Mouse (Mus musculus): ENCODE results near the gene Emp1. TPM values are rescaled to one million over a fixed set of nuclear protein-coding genes. Genes with fewer than 3 reads are reported as not detected.

Gene Emp1
- total and polyA plus RNA-seq, 2 experiments = 1.3 to 3.0 TPM

DNA sequence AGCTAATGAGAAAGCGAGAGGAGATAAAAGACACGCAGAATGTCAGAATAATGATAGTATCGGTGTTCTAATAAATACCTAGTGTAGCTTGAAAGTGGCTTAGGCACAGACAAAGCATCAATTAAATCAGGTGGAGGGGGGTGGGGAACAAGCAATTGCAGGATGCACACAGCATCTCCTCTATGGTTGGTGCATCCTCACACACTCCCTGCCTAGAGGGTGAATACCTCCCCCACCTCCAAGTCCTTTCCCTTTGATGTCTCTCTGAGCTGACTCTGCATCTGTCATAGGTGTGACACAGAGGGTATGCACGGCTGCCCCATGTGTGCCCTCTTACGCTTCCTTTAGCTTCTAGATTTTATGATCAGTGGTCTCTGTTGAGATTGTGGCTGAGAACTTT, 13.5 kb downstream of the Emp1 start:
- 88% methylated on average over 5 of the region's 5 CpGs for WGBS
- Histone ChIP-seq H3K4me3 (ENCODE audit: insufficient read depth, low read depth, low read length) (no peak overlapping the region), H3K27ac (replicated peaks; ENCODE audit: insufficient read depth, low read depth, low read length) (no peak overlapping the region), H3K4me1 (ENCODE audit: control insufficient read depth, insufficient read depth, low read length) (no peaks in the 10 kb centered on the region), H3K36me3 (ENCODE audit: control insufficient read depth, insufficient read depth, low read length) (no peaks in the 10 kb centered on the region), H3K79me2 (ENCODE audit: control insufficient read depth, insufficient read depth, low read length) (no peaks in the 10 kb centered on the region), H3K27me3 (ENCODE audit: control insufficient read depth, insufficient read depth, low read length) (peaks cover 2% of the 10 kb centered on the region; the same call in 1 of the 2 replicates), H3K9ac (ENCODE audit: low read depth, low read length) (no peak overlapping the region)
- DNase-seq (ENCODE audit: extremely low read depth, low read depth, low spot score) = no peak
- no peak for TF ChIP-seq CTCF (IDR thresholded peaks at IDR 0.05; ENCODE audit: low read depth, low read length)
- TF ChIP-seq POLR2A (IDR thresholded peaks at IDR 0.05; ENCODE audit: extremely low read depth, insufficient read depth, low read length) = no peak

GRCm38 (mm10) chr6:135376248-135376647, 13.9 kb downstream of the Emp1 start:
- WGBS = 92% methylated on average over 7 of the region's 7 CpGs
- H3K4me3 ChIP-seq (ENCODE audit: insufficient read depth, low read depth, low read length) = no peak overlapping the region
- no peak for DNase-seq (ENCODE audit: extremely low read depth, low read depth, low spot score)

DNA sequence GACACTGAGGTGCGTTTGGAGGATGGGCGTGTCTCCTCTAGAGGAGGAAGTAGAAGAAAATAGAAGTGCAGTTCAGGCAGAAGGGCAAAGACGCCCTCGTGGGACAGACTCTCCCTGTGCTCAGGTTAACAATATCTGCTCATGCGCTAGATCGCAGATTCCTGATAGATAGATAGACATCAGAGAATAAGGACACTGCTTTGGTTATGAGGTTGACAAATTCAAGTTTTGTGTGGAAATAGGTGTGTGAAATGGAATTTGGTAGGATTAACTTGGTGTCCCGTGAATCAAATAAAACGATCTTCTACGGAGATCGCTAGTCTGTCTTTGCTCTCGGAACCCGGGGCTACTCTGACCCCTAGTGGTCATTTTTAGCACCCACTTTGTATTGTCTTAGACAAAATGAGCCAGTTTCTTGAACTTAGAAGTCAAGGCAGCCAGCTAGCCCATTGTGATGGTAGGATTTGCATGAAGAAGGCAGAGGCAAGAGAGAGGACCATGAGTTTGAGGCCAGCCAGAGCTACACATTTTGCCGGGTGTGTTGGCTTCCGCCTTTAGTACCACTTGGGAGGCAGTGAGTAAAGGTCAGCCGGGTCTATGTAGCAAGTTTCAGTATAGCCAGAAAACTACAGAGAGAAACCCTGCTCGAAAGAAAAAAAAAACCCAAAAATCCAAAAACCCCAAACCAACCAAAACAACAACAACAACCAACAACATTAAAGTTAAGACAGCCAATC, 15.4 kb downstream of the Emp1 start:
- no peaks in the 10 kb centered on the region for H3K4me1 ChIP-seq (ENCODE audit: control insufficient read depth, insufficient read depth, low read length)
- 30% methylated on average over 16 of the region's 16 CpGs for WGBS
- no peak overlapping the region for H3K9ac ChIP-seq (ENCODE audit: low read depth, low read length)
- H3K36me3 ChIP-seq (ENCODE audit: control insufficient read depth, insufficient read depth, low read length) = no peaks in the 10 kb centered on the region
- H3K4me3 ChIP-seq (ENCODE audit: insufficient read depth, low read depth, low read length) = no peak overlapping the region
- peak; percentile 30 for DNase-seq (ENCODE audit: extremely low read depth, low read depth, low spot score)
- no peaks in the 10 kb centered on the region for H3K79me2 ChIP-seq (ENCODE audit: control insufficient read depth, insufficient read depth, low read length)
- H3K27me3 ChIP-seq (ENCODE audit: control insufficient read depth, insufficient read depth, low read length) = peaks cover 2% of the 10 kb centered on the region; the same call in 1 of the 2 replicates
- H3K27ac ChIP-seq (replicated peaks; ENCODE audit: insufficient read depth, low read depth, low read length) = no peak overlapping the region
- no peak for TF ChIP-seq POLR2A (IDR thresholded peaks at IDR 0.05; ENCODE audit: extremely low read depth, insufficient read depth, low read length)
- TF ChIP-seq CTCF (IDR thresholded peaks at IDR 0.05; ENCODE audit: low read depth, low read length) = peak; percentile 40; the same call in 1 of the 2 replicates

More at GRCm38 (mm10) chr6:135376248-135376647, 13.9 kb downstream of the Emp1 start:
- H3K36me3 ChIP-seq (ENCODE audit: control insufficient read depth, insufficient read depth, low read length) = no peaks in the 10 kb centered on the region
- H3K27ac ChIP-seq (replicated peaks; ENCODE audit: insufficient read depth, low read depth, low read length) = no peak overlapping the region
- H3K9ac ChIP-seq (ENCODE audit: low read depth, low read length) = no peak overlapping the region
- TF ChIP-seq CTCF (IDR thresholded peaks at IDR 0.05; ENCODE audit: low read depth, low read length) (no peak), POLR2A (IDR thresholded peaks at IDR 0.05; ENCODE audit: extremely low read depth, insufficient read depth, low read length) (no peak)
- peaks cover 2% of the 10 kb centered on the region; the same call in 1 of the 2 replicates for H3K27me3 ChIP-seq (ENCODE audit: control insufficient read depth, insufficient read depth, low read length)
- H3K4me1 ChIP-seq (ENCODE audit: control insufficient read depth, insufficient read depth, low read length) = no peaks in the 10 kb centered on the region
- no peaks in the 10 kb centered on the region for H3K79me2 ChIP-seq (ENCODE audit: control insufficient read depth, insufficient read depth, low read length)

DNA sequence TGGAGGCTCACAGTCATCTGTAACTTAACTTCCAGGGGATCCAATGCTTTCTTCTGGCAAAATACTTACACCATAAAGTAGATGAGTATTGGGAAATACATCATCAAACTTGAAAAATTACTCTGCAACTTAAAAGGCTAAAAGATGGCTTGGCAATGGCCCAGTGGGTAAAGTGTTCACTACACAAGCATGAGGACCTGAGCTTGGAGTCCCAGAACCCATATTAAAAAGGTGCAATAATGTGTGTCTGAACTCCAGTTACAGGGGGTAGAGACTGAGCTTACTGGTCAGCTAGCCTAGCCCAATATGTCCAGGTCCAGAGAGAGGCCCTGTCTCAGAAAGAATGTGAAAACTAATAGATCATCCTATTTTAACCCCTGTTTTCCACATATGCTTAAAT, 21.6 kb downstream of the Emp1 start:
- no peaks in the 10 kb centered on the region for H3K79me2 ChIP-seq (ENCODE audit: control insufficient read depth, insufficient read depth, low read length)
- no peak overlapping the region for H3K27ac ChIP-seq (replicated peaks; ENCODE audit: insufficient read depth, low read depth, low read length)
- no peak for DNase-seq (ENCODE audit: extremely low read depth, low read depth, low spot score)
- no peak overlapping the region for H3K9ac ChIP-seq (ENCODE audit: low read depth, low read length)
- H3K27me3 ChIP-seq (ENCODE audit: control insufficient read depth, insufficient read depth, low read length) = no peaks in the 10 kb centered on the region
- H3K36me3 ChIP-seq (ENCODE audit: control insufficient read depth, insufficient read depth, low read length) = no peaks in the 10 kb centered on the region
- no peaks in the 10 kb centered on the region for H3K4me1 ChIP-seq (ENCODE audit: control insufficient read depth, insufficient read depth, low read length)
- no peak for TF ChIP-seq POLR2A (IDR thresholded peaks at IDR 0.05; ENCODE audit: extremely low read depth, insufficient read depth, low read length)
- no peak for TF ChIP-seq CTCF (IDR thresholded peaks at IDR 0.05; ENCODE audit: low read depth, low read length)
- H3K4me3 ChIP-seq (ENCODE audit: insufficient read depth, low read depth, low read length) = no peak overlapping the region

DNA sequence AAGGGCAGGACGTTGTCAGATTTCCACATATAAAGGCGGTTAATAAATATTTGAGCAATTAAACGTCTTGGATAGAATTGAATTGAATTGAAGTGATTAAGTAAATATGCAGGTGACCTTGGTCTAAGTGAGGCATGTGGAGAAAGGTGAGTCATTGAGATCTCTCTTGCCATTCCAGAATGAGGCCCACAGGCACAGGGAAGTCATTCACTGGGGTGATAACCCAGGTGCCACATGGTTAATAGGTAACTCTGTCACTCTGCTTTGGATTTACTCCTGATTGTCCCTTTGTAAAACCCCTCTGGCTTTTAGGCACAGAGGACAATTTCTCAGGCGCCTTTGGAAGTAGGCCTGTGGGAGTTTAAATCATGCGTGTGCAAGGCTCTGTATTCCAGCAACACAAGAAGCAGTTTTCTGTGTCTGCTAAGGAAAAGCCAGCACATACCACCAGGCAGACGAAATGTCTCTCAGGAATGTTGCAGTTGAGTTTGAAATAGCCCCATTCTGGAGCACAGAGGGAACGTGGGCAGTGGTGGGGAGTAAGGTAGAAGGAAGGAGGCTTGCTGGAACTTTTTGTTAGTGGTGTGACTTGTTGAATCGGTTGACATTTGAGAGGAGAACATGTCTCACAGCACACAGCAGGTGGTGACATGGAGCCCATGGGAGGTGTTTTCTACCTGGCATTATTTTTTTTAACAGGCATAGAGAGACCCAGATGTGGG, 23.6 kb downstream of the Emp1 start:
- Histone ChIP-seq H3K27ac (replicated peaks; ENCODE audit: insufficient read depth, low read depth, low read length) (no peak overlapping the region), H3K4me3 (ENCODE audit: insufficient read depth, low read depth, low read length) (no peak overlapping the region), H3K9ac (ENCODE audit: low read depth, low read length) (no peak overlapping the region), H3K36me3 (ENCODE audit: control insufficient read depth, insufficient read depth, low read length) (no peaks in the 10 kb centered on the region), H3K27me3 (ENCODE audit: control insufficient read depth, insufficient read depth, low read length) (no peaks in the 10 kb centered on the region), H3K4me1 (ENCODE audit: control insufficient read depth, insufficient read depth, low read length) (no peaks in the 10 kb centered on the region), H3K79me2 (ENCODE audit: control insufficient read depth, insufficient read depth, low read length) (no peaks in the 10 kb centered on the region)
- WGBS = 53% methylated on average over 8 of the region's 8 CpGs
- DNase-seq (ENCODE audit: extremely low read depth, low read depth, low spot score) = no peak
- TF ChIP-seq POLR2A (IDR thresholded peaks at IDR 0.05; ENCODE audit: extremely low read depth, insufficient read depth, low read length) (no peak), CTCF (IDR thresholded peaks at IDR 0.05; ENCODE audit: low read depth, low read length) (no peak)

- Histone ChIP-seq H3K27me3 (ENCODE audit: control insufficient read depth, insufficient read depth, low read length) (no peaks in the 10 kb centered on the region), H3K9ac (ENCODE audit: low read depth, low read length) (no peak overlapping the region), H3K36me3 (ENCODE audit: control insufficient read depth, insufficient read depth, low read length) (no peaks in the 10 kb centered on the region), H3K79me2 (ENCODE audit: control insufficient read depth, insufficient read depth, low read length) (no peaks in the 10 kb centered on the region), H3K4me1 (ENCODE audit: control insufficient read depth, insufficient read depth, low read length) (no peaks in the 10 kb centered on the region), H3K27ac (replicated peaks; ENCODE audit: insufficient read depth, low read depth, low read length) (no peak overlapping the region), H3K4me3 (ENCODE audit: insufficient read depth, low read depth, low read length) (no peak overlapping the region)
- DNase-seq (ENCODE audit: extremely low read depth, low read depth, low spot score) = no peak
- TF ChIP-seq POLR2A (IDR thresholded peaks at IDR 0.05; ENCODE audit: extremely low read depth, insufficient read depth, low read length) (no peak), CTCF (IDR thresholded peaks at IDR 0.05; ENCODE audit: low read depth, low read length) (no peak)
- WGBS = 96% methylated on average over 1 of the region's 1 CpGs
Measured at GRCm38 (mm10) chr6:135387653-135388052, 25.3 kb downstream of the Emp1 start.
